Mouse (Mus musculus) ovary, adult 18-20 months (tissue): ENCODE data around the gene Depdc1b.

Source experiments
- DNase-seq: peaks from one replicate; pipeline ENCODE4 v3.0.0; 2022; ENCODE audit warnings: low spot score, mixed read lengths

Depdc1b gene

DNA sequence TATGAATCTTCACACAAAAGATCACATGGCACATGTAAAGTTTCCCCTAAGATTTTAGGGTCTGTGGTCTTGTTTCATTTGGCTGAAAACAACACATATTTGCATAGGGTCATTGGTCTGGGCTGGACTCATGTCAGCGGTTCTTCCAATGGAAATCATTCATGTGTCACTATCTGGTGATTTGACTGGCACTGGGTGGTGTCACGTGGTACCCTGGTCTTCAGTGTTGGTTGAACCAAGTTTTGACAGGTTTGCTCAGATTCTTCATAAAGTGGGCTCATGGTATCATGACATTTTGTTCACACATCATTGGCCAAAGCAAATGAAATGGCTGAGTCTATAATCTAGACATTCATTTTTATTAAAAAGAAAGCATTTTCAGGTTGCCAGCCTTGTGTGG is 1.3 kb downstream of the Depdc1b start:
- no peak for DNase-seq

DNA sequence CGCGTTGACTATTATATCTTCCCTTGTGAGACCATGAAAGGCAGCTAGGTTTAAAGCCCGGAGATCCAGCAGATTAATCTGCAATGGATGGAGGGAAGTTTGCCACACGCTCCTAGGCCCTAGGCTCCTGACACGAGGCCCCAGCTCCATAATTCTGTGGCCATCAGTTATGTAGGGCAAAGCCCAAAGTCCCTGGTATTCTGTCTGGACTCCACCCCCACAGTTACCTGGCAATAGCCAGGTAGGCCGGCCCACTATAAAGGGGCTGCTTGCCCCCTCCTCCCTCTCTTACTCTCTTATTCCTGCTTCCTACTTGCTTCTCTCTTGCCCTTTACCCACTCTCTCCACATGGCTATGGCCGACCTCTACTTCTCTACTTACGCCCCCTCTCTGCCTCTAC is 2.9 kb downstream of the Depdc1b start:
- no peak for DNase-seq

DNA sequence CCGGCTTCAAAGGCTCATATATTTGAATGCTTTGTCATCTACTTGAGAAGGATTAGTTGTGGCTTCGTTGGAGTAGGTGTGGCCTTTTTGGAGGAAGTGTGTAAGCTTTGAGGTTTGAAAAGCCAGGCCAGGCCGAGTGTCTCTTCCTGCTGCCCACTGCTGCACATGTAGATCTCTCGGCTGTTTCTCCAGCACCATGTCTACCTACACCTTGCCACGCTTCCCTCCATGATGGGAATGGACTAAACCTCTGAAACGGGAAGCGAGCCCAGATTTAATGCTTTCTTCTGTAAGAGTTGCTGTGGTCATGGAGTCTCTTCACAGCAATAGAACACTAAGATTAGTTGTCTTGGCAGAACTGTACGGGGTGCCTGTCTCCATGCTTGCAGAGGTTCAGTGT is 4.1 kb downstream of the Depdc1b start:
- DNase-seq, result no peak

DNA sequence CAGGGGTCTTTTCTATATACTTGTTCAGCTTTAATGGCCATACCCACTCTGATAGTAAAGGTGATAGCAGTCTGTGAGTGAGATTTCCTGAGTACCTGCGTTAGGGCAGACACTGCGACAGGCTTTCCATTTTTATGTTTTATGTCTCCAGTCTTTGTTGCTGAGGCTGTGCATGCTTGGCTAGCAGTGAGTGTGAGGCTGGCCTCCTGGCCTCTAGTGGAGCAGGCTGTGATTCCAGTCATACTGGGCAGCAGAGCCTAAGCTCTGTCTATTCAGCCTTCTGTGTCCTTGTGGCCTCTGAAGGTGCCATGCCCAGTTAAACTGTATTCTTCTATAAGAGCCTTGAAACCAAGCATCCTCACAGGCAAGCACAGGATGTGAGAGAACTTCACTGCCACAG is 6.3 kb downstream of the Depdc1b start:
- no peak for DNase-seq

DNA sequence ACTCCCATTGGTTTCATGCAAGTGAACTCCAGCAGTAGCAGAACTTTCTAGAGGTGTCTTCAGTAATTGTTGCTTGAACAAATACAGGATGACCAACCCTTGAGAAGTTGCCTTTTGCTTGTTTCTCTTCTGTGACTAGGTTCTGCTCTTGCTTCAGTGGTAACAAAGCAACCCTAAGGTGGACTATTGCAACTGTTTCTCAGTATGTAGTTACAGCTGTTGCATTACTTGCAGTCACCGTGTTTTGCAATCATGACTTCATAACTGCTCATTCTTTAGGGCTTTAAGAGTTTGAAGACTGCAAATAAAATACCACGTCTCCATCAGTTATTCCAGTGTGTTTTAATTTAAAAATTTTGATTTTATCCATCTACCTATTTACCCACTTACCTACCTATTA is 7.2 kb downstream of the Depdc1b start:
- no peak for DNase-seq

DNA sequence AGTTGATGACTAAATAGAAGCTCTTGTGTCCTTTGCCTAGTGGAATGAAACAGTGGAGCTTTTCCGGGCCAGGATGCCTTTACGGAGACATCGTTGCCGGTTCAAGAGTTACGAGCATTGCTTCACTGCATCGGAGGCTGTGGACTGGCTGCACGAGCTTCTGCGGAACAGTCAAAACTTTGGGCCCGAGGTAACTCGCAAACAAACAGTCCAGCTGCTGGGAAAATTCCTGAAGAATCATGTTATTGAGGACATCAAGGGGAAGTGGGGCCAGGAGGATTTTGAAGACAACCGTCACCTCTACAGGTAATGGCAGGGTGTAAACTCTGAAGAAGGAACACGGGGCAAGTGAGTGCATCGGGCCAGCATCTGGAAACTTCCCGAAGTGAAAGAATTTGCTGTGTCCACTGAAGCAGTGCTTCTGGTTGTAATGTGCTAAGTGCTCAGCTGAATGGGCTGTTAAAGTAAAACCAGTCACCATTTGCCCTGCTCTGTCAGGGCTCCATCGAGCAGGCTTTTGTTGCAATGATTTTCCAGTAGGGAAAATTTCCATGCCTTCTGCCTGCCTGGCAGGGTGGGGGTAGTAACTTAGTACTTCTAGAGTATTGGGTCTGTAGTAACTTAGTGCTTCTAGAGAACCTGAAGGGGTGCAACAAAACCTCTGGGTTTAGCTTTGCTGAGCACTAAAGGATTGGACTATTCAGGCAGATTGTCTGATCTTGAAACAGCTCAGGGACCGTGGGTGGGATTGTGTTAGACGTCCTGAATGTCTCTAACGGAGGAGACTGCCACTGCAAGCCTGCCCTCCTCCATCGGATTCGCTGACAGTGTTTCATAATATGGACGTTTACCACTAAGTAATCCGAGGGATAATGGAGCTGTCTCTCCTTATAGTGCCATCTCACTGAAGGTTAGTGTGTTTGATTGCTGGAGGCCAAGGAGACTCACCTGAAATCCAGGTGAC is 8.0 kb downstream of the Depdc1b start:
- DNase-seq, result no peak

DNA sequence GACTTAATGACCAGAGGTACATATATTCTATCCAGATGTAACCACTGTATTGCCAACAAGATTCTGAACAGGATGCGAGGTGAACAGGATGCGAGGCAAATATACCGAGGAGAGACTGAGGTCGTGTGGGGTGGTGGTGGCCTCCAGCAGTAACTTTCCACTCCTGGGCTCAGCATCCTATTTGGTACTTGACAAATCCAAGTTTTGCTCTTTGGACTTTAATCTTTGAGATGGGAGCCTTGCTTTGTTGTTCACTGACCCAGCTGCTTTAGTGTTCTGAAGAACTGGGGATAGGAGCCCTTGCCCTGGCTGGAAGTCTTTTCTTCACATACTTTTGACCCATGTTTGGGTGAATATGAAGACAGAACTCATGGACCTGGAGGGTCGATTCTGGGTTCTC is 9.7 kb downstream of the Depdc1b start:
- DNase-seq, result no peak

DNA sequence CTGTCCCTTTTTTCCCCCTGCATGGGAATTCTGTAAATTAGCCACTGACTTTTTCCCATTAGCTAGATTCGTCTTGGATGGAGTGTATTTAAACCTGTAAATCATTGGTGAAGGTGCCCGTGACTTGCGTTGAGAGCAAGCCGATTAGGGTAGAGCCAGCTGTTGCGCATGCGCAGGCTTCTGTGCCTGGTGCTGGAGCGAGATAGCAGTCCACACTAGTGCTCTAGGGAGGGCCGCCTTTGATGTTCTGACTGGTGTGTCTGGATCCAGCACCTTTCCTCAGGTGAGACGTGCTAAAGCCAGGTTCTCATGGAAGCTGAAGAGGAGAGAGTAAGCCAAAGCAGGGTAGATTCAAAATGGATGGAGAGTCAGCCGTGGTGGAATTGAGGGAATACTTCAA is 10.2 kb downstream of the Depdc1b start:
- no peak for DNase-seq

DNA sequence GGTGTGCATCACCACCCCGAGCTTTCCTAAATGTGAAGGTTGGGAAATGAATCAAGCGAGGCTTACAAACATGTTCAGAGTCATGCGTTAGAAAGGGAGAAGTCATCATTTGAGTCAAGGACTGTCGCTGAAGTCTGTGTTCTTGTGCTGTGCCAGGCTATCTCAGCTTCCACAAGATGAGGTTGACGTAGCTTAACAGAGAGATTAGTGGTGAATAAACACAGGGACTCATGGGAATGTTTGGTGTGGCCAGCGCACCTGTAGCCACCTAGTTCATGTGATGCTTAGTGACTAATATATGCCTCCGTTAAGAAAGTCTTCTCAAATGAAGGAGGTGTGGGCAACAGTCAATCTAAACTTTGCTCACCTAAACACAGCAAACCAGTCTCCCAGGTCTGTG is 10.9 kb downstream of the Depdc1b start:
- no peak for DNase-seq

DNA sequence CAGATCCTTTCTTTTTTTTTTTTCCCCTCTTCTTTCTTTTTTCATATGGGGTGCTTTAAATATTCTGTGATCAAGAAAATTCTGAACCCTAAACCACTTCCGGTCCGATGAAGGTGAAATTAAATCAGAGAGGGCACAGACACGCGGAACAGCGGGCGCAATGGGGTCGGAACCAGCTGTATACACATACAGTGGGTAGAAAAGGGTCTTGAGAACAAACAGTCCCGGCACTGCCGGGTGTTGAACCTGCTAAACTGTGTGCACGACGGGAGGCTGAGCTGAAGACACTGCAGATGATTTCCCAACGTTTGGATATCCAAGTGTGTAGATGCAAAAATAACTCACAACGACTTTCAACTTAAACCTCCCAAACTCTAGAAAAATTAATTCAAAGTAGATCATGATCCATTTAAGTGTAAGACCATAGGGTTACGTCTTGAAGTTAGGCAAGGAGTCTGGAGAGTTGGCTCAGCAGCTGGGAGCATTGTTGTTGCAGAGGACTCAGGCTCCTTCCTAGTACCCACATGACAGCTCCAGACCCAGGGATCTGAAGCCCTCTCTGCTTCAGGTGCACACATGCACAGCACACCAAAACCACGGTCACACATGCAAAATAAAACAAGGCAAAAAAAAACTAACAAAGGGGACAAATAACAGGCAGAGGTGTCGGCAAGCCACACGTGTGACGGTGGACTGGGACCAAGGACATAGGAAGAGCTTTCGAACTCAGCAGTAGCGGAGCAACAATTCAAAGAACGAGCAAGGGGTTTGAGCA is 12.5 kb downstream of the Depdc1b start:
- no peak for DNase-seq

DNA sequence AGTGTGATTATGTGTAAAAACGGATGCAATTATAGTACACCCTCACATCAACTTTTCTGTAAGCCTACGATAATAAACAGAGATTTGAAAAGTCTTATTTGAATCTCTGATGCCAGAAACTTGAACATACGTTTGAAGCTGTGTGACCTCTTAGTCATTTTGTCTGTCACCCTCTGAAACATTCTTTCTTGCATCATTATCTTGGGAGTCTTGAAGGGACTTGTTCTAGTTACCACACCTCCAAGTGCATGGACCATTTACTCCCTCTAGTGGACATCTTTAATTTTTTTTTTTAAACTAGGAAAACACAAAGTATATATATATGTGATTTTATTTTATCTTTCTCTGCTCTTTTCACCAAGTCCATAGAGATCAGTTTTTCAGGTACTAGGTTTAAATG is 13.6 kb downstream of the Depdc1b start:
- no peak for DNase-seq

DNA sequence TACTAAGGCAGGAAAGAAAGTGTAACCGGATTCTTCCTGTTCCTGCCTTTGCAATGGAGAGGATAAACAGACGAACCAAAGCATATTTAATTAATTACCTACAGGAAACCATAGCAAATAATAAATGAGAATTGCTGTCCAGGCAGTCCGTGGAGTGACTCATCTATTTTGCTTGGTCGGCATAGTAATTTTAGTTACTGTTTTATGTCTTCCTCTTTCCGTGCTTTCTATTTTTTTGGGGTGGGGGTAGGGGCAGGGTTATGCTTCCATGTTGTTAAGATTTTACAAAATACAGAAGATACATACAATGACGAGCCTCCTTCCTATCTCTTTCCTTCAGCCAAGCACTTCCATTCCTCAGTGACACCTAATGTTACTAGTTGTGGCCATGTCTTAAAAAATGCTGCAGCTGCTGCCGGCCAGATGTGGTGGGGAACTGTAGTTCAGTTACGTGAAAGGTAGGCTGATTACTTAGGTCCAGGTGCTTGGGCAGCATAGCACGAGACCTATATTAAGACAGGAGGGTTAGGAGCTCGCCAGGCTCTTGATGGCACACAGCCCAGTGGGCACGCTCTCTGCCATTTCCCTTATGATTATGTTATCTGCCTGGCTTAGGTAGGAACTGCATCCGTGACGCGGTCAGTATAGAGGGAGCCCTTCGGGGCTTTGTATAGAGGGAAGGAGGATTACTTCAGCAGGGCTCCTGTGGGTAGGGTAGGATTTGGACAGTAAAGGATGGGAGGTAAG is 19.3 kb downstream of the Depdc1b start:
- no peak for DNase-seq

DNA sequence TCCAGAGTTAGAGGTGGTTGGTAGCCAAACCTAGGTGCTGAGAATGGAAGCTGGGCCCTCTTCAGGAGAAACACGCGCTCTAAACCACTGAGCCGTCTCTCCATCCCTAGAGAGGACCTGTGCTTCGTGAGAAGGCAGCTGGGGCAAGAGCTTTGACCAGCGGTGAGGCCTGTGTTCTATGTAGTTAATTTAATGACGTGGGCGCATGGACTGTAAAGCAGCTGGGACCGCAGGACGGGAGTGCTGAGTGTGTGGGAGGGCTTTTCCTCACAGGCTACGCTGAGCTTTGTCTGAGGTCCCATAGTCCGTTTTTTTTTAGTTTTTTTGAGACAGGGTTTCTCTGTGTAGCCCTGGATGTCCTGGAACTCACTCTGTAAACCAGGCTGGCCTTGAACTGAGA is 20.1 kb downstream of the Depdc1b start:
- DNase-seq, result no peak

DNA sequence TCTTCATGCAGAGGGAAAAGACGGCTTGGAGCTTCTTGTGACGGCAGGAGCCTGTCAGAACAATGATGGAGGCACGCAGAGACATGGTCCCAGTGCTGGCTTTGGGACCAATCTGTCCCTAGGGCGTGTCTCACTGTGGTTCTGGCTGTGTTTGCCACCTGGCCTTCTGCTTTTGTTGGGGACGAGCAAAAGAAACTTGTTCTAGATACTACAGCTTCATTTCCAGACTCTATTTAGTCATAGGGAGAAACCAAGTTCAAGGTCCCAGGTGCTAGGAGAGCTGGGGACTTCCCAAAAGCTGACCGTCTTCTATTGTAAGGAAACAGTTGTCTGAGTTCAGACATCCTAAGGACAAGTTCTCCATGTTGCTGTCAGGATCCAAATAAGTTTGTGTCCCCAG is 21.2 kb downstream of the Depdc1b start:
- no peak for DNase-seq

DNA sequence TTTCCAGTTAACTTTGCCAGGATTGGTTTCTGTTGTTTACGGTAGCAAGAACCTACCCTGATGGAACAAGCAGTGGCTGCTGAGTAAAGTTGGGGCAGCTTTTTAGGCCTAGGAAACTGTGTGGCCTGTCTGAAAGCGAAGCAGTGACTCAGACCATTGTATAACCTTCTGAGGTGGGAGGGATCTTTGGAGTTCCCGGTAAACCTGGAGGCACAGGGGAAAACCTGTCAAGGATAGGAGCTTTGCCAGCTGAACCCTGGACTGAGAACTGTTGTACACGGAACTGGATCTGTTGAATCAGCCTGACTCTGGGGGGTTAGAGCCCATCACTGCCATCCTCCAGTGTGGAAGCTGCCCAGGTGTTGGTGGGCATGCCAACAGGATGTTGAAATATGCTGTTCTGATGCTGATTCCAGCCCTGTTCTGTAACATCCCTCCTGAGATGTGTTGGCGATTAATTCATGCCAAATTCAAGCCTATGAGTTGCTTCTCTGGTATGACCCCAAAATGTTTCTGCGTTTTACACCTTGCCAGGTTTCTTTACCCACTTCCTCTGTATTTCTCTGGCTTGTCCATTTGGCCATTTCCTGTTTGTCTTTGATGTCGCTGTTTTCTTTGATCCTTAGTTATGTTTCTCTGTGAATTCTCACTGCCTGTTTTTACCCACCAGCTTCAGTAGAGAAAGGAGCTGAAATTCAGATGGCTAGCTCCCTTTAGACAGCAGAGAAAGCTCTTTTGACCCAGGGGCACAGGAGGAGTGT is 22.1 kb downstream of the Depdc1b start:
- DNase-seq, result no peak

DNA sequence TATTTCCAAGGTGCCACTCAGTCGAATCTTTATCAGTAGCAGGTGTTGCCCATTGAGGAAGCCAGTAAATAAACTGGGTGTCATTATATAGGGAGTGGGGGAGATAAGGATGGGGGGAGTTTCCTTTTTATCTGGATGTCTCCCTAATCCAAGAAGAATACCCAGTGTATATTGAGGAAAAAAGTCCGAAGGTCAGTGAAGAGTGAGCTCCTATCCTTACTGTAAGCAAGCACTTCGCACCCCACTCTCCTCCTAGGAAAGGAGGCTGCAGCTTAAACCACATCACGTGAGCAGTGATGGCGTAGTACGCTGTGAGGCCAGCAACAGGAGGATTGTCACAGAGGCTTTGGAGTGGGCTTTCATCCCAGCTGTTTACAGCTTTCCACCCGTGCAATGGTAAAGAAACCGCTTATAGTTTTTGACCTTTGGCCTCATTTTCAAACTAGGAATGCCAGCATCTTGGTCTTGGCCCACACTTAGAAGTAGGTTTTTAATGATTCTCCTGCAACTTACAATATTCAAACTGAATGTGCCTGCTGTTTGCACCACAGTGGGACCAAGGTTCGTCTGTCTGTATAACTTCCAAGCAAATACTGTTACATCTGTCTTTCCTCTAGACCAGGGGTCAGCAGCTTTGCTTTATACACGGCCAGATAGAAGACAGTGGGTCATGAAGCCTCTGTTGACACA is 23.9 kb downstream of the Depdc1b start:
- DNase-seq, result no peak

DNA sequence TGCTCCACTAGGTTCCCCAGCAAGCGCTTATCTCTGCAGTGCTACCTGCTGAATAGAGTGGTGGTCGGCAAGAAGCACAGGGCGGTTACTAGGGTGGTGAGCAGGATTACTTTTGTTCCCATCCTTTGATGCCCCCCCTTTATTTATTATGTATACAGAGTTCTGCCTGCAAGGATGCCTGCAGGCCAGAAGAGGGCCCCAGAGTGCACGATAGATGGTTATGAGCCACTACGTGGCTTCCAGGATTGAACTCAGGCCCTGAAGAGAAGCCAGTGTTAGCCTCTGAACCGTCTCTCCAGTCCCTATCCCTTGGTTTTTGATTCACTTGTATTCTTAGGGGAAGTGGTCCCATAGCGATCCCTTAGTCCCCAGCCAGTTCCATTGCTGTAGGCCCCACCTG is 25.5 kb downstream of the Depdc1b start:
- DNase-seq, result no peak

DNA sequence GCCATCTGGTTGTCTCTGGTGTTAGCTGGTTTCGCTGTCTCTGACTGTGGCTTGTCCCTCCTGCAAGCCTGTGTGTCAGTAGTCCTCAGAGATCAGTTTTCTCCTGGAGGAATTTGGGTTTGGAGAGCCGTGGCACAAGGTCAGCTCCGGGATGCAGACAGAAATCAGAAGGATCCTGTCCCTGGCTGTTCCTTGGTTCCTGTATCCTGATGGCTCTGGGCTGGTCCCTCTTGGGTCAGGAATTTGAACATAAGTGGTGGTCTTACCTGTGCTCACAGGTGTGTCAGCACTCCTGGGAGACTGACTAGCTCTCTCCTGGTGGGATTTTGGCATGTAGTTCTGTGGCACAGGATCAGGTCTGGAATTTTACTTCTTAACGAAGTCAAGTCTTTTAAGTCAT is 29.6 kb downstream of the Depdc1b start:
- no peak for DNase-seq

DNA sequence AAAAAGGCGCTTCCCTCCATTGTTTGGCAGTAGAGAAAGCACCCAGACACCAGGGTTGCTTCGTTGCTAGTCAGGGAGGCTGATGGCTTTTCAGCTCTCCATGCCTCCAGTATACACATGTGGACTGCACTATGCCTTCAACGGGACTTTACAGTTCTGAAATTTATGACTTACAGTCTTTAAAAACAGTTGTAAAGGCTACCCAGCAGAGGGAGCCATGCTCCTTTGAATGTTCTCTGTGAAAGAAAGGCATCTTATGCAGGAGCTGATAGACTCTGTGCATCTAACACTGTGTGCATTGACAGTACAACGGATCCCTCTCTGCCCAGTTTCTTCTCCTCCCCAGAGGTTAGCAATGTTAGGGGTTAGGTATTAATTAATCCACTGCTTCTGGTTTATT is 30.9 kb downstream of the Depdc1b start:
- DNase-seq, result no peak

DNA sequence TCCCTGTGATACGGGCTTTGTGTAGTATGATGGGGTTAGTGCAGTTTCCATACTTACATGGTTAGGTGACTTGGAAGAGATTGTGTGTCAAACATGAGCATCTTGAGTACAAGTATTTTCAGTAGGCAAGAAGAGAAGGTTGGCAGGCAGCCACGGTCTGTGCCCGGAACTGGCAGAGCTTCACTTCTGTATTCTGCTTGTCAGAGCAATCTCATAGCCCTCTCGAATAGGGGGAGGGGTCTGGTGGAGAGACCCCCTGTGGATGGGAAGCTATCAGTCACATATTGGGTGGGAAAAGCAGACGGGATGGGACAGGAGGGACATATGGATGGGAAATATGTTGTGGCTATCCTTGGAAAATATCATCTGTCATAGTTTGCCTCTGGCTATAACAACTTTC is 33.5 kb downstream of the Depdc1b start:
- DNase-seq, result no peak

DNA sequence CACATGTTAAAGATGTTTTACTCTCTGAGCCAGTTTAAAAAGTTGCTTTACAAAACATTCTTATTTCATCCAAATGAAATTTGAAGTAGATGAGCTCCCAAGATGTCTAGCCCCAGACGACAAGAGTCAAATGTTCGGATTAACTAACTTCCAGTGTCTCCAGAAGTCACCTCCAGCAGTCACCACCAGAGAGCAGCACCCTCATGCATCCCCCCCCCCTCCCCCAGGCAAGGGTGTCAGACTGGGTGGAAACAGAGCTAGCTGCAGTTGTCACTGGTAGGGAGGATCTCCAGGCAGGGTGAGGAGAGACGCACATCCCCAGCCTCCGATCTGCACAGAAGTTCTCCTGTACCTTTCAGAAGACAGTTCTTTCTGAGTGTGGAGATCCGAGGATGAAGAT is 37.6 kb downstream of the Depdc1b start:
- DNase-seq, result no peak
